Mouse (Mus musculus) liver, adult 10 weeks (tissue): ENCODE data around the gene Tbc1d25. TPM values are rescaled to one million over a fixed set of nuclear protein-coding genes. Genes with fewer than 3 reads are reported as not detected.

ENCODE experiments used
- polyA plus RNA-seq: library from polyadenylated mRNA; stranded (reverse); fragments of 350-450 nt; fragmentation: Illumina TruSeq; extraction: RNeasy Lipid Tissue Mini Kit (QIAGEN cat#74804); gene quantifications from one replicate; pipeline ENCODE4 v1.2.3, GENCODE M21; 2014; ENCODE audit warnings: low read depth, low replicate concordance

Gene Tbc1d25
- polyA plus RNA-seq, result not detected

GRCm38 (mm10) chrX:8175504-8176385 lies at the start of gene Tbc1d25:
Tbc1d25 (minus strand) TSS chrX:8176181.

GRCm38 (mm10) chrX:8206015-8206693 lies 30.2 kb upstream of the Tbc1d25 start, which contains the start of gene Porcn:
Porcn (minus strand) TSS chrX:8206525.

GRCm38 (mm10) chrX:8193419-8193723 lies 17.4 kb upstream of the Tbc1d25 start, which contains the start of gene Ebp:
Ebp (minus strand) TSS chrX:8193512.

GRCm38 (mm10) chrX:8145153-8145991 lies 30.6 kb downstream of the Tbc1d25 start, which contains the start of gene Rbm3:
Rbm3 (minus strand) TSS chrX:8145880.

GRCm38 (mm10) chrX:8132017-8132976 lies 43.7 kb downstream of the Tbc1d25 start, which contains the start of gene Wdr13:
Wdr13 (minus strand) TSS chrX:8132892.

Other genes with a start within 250 kb of the Tbc1d25 start
- gene Eras, start 247.6 kb downstream of the Tbc1d25 start, polyA plus RNA-seq, result not detected
- 2.6 TPM for gene Hdac6, start 228.3 kb downstream of the Tbc1d25 start, polyA plus RNA-seq
- gene Gata1, start 198.1 kb downstream of the Tbc1d25 start, polyA plus RNA-seq, result not detected
- gene Glod5, start 157.7 kb downstream of the Tbc1d25 start, polyA plus RNA-seq, result 0.93 TPM
- gene Suv39h1, start 101.4 kb downstream of the Tbc1d25 start, polyA plus RNA-seq, result 3.0 TPM
- 0.48 TPM for gene Was, start 85.7 kb downstream of the Tbc1d25 start, polyA plus RNA-seq
- gene Wdr13, start 43.3 kb downstream of the Tbc1d25 start, polyA plus RNA-seq, result 17.7 TPM
- 91.4 TPM for gene Rbm3, start 30.3 kb downstream of the Tbc1d25 start, polyA plus RNA-seq
- gene Ebp, start 17.3 kb upstream of the Tbc1d25 start, polyA plus RNA-seq, result 166 TPM
- 1.2 TPM for gene Porcn, start 30.3 kb upstream of the Tbc1d25 start, polyA plus RNA-seq
- gene Ftsj1, start 76.2 kb upstream of the Tbc1d25 start, polyA plus RNA-seq, result 12.4 TPM
- gene Slc38a5, start 95.0 kb upstream of the Tbc1d25 start, polyA plus RNA-seq, result not detected
- not detected for gene Ssxb10, start 151.2 kb upstream of the Tbc1d25 start, polyA plus RNA-seq
- not detected for gene Ssxb9, start 190.8 kb upstream of the Tbc1d25 start, polyA plus RNA-seq
- gene Ssxb1, start 237.1 kb upstream of the Tbc1d25 start, polyA plus RNA-seq, result not detected